Mouse (Mus musculus): Measurements from ENCODE around the gene Mtrr.
A peak's percentile ranks its signal among the peaks of the same experiment; 100 is the strongest.
"Not testable (repeated sequence)": the region's sequence is repeated elsewhere in the genome, so short reads cannot be mapped to it uniquely, and the experiment has no call there.

The Mtrr gene

DNA sequence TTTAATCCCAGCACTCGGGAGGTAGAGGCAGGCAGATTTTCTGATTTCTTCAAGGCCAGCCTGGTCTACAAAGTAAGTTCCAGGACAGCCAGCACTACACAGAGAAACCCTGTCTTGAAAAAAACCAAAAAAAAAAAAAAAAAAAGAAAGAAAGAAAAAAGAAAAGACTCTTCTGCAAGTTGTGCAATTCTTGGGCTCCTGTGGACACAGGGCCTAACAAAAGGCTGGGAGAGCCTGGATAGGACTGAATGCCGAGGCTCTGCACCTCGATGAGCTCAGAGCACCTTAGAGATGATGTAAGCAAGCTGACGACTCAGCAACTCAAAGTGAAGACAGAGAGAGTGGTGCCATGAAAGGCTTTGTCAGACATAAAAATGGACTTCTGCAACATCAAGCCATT lies 7.6 kb downstream of the Mtrr start:
- no peak overlapping the region for H3K4me3 ChIP-seq (replicated peaks; ENCODE audit: low read length)
- TF ChIP-seq POU5F1 (IDR thresholded peaks at IDR 0.05; ENCODE audit: borderline replicate concordance, low read length) (no peak), NANOG (IDR thresholded peaks at IDR 0.05; ENCODE audit: borderline replicate concordance, low read length) (no peak), CTCF (conservative IDR thresholded peaks at IDR 0.05; ENCODE audit: low read length) (no peak)
- H3K27me3 ChIP-seq (ENCODE audit: insufficient read depth, low read length), result no peaks in the 10 kb centered on the region
- no peaks in the 10 kb centered on the region for H3K9me3 ChIP-seq (ENCODE audit: low read length)
- peaks cover 82% of the 10 kb centered on the region for H3K36me3 ChIP-seq (ENCODE audit: insufficient read depth, low read length)
- peaks cover 51% of the 10 kb centered on the region for H3K4me1 ChIP-seq (replicated peaks; ENCODE audit: low read depth, low read length)

DNA sequence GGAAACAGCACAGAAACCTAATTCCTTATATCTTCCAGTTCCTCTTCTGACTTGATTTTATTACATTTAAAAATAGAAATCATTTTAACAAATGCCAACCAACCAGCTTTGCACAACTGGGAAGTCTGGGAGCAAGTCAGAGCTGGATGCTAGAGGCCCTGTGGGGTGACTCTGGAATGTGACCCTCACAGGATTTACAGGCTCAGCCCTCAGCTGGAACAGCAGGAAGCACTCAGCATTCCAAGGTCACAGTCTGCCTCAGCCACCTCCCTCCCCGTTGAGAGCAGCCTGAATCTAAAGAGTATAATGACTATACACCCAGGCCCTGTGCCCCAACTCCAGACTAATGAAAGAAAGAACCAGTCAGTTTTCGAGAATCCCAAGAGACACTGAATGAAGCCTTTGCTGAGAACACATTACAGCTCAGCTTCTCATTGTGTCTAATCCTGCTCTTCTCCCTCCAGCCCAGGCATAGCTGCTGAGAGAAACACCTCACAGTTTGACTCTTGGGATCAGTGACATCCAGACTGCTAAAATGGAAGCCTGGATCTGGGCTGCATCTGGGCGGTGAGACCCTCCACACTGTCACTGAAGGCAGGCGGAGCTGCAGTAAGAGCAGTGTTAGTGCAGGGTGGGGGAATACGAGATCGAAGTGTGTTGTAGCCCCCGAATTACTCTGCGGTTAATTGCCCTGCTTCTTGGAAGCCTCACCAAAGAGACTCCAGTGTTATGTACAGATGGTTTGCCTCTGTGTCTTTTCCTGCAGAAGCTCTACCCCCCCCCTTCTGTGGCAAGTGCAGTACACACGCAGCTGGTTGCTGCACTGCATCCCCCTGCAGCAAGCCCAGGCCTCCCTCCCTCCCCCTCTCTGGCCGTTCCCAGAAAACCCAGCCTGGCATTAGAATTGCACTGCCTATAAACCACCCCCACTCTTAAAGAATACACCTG lies 8.7 kb downstream of the Mtrr start:
- TF ChIP-seq POU5F1 (IDR thresholded peaks at IDR 0.05; ENCODE audit: borderline replicate concordance, low read length) (no peak), NANOG (IDR thresholded peaks at IDR 0.05; ENCODE audit: borderline replicate concordance, low read length) (peak; percentile 87)

GRCm38 (mm10) chr13:68572247-68572646 lies 9.7 kb downstream of the Mtrr start:
- Histone ChIP-seq H3K4me3 (replicated peaks; ENCODE audit: low read length) (no peak overlapping the region), H3K27me3 (ENCODE audit: insufficient read depth, low read length) (no peaks in the 10 kb centered on the region), H3K9me3 (ENCODE audit: low read length) (no peaks in the 10 kb centered on the region), H3K36me3 (ENCODE audit: insufficient read depth, low read length) (peaks cover 81% of the 10 kb centered on the region), H3K4me1 (replicated peaks; ENCODE audit: low read depth, low read length) (peaks cover 55% of the 10 kb centered on the region)
- no peak for TF ChIP-seq POU5F1 (IDR thresholded peaks at IDR 0.05; ENCODE audit: borderline replicate concordance, low read length)

More for the DNA sequence above, 8.7 kb downstream of the Mtrr start:
- Histone ChIP-seq H3K9me3 (ENCODE audit: low read length) (no peaks in the 10 kb centered on the region), H3K27me3 (ENCODE audit: insufficient read depth, low read length) (no peaks in the 10 kb centered on the region), H3K4me1 (replicated peaks; ENCODE audit: low read depth, low read length) (peaks cover 49% of the 10 kb centered on the region), H3K36me3 (ENCODE audit: insufficient read depth, low read length) (peaks cover 83% of the 10 kb centered on the region), H3K4me3 (replicated peaks; ENCODE audit: low read length) (peak overlapping the region; percentile 39)

DNA sequence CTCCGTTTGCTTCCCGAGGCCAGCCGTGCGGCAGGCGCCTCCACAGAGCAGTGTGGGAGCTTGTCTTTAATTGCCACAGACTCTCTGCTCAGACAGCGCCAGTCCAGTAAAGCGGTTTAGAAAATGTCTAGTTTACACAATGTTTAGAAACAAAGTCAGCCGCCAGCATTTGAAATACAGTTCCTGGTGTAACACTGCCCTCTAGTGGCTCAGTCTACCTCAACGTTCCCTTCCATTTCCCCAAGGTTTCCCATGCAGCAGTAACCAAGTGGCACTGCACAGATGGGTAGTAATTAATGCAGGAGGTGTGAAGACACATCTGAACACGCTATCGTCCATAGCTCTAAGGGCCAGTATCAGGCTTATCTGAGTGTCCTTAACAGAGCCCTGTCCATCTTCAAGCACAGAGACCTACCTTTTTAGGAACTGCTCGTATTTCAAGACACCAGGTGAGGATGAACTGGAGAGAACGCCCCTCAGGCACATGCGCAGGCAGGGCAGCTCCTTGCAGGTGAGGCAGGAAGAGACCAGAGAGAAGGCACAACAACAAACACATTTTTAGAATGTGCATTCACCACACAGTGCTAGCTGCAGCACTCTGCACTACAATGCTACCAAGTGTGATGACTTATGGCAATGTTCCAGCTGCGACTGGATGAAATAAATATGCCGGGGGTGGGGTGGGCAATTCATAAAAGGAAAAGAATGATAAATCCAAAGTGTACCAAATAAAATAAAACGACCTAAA lies 12.2 kb downstream of the Mtrr start:
- TF ChIP-seq POU5F1 (IDR thresholded peaks at IDR 0.05; ENCODE audit: borderline replicate concordance, low read length), result no peak
- TF ChIP-seq CTCF (conservative IDR thresholded peaks at IDR 0.05; ENCODE audit: low read length), result peak; percentile 83
- no peak for TF ChIP-seq NANOG (IDR thresholded peaks at IDR 0.05; ENCODE audit: borderline replicate concordance, low read length)
- no peaks in the 10 kb centered on the region for H3K9me3 ChIP-seq (ENCODE audit: low read length)
- peaks cover 81% of the 10 kb centered on the region for H3K36me3 ChIP-seq (ENCODE audit: insufficient read depth, low read length)
- H3K4me1 ChIP-seq (replicated peaks; ENCODE audit: low read depth, low read length), result peaks cover 49% of the 10 kb centered on the region
- H3K27me3 ChIP-seq (ENCODE audit: insufficient read depth, low read length), result no peaks in the 10 kb centered on the region
- H3K4me3 ChIP-seq (replicated peaks; ENCODE audit: low read length), result no peak overlapping the region

DNA sequence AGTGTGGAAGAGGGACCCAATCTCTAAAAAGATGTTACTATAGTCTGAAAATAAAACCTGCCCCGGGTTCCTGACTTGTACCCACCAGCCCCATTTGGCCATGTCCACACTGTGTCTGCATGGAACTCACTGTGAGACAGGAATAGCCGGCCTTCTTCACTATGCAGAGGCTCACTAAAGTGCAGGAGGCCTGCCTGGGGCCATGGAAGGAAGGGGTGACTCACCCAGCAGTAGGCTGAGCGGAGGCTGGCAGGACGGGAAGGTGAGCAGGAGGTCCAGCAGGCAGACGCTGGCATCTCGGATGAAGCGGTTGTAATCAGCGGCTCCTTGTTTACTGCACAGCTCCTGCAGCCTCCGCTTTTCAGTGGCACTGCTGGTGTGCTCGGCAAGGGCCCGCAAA lies 13.4 kb downstream of the Mtrr start:
- TF ChIP-seq NANOG (IDR thresholded peaks at IDR 0.05; ENCODE audit: borderline replicate concordance, low read length) (no peak), CTCF (conservative IDR thresholded peaks at IDR 0.05; ENCODE audit: low read length) (no peak), POU5F1 (IDR thresholded peaks at IDR 0.05; ENCODE audit: borderline replicate concordance, low read length) (no peak)
- peaks cover 38% of the 10 kb centered on the region for H3K4me1 ChIP-seq (replicated peaks; ENCODE audit: low read depth, low read length)
- H3K27me3 ChIP-seq (ENCODE audit: insufficient read depth, low read length), result no peaks in the 10 kb centered on the region
- H3K4me3 ChIP-seq (replicated peaks; ENCODE audit: low read length), result peak overlapping the region; percentile 41; the same call in 1 of the 2 replicates
- H3K9me3 ChIP-seq (ENCODE audit: low read length), result no peaks in the 10 kb centered on the region
- H3K36me3 ChIP-seq (ENCODE audit: insufficient read depth, low read length), result peaks cover 89% of the 10 kb centered on the region

DNA sequence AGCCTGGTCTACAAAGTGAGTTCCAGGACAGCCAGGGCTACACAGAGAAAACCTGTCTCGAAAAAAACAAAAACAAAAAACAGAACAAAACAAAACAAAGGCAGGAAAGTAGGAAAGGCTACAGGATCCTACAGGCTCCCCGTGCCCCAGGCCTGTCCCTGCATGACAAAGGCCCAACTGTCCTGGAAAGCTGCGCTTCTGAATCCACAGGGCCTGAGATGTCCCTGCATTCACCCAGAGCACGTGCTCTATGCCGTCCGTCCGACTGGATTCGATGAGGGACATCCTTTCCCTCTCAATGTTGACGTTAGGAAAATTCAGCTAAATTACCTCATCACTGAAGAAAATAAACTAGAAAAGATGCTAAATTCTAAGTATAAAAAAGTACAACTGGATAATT lies 13.8 kb downstream of the Mtrr start:
- Histone ChIP-seq H3K27me3 (ENCODE audit: insufficient read depth, low read length) (no peaks in the 10 kb centered on the region), H3K36me3 (ENCODE audit: insufficient read depth, low read length) (peaks cover 93% of the 10 kb centered on the region), H3K9me3 (ENCODE audit: low read length) (no peaks in the 10 kb centered on the region), H3K4me1 (replicated peaks; ENCODE audit: low read depth, low read length) (peaks cover 33% of the 10 kb centered on the region), H3K4me3 (replicated peaks; ENCODE audit: low read length) (0 out of 2 replicates have a peak overlapping the region, but pooled peaks have one; percentile 41)
- TF ChIP-seq NANOG (IDR thresholded peaks at IDR 0.05; ENCODE audit: borderline replicate concordance, low read length), result no peak
- TF ChIP-seq POU5F1 (IDR thresholded peaks at IDR 0.05; ENCODE audit: borderline replicate concordance, low read length), result peak; percentile 80; the same call in 1 of the 2 replicates

DNA sequence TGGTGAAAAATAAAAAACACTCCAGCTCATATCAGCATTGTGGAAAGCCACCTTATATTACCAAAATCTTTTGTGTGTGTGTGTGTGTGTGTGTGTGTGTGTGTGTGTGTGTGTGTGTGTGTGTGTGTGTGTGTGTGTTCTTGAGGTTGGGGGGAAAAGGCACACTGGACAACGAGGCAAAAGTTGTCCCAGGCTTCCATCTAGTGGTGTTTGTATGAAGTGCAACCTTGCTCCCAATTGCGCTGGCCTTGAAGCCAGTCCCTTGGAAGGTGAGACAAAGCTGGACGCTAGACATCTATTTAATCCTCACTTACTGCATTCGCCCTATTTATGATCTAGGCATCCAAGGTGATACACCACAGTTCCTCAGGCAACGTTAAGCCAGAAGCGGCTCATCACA lies 28.6 kb downstream of the Mtrr start:
- not testable (repeated sequence) for H3K36me3 ChIP-seq (ENCODE audit: insufficient read depth, low read length); H3K27me3 ChIP-seq (ENCODE audit: insufficient read depth, low read length); H3K4me3 ChIP-seq (replicated peaks; ENCODE audit: low read length); H3K9me3 ChIP-seq (ENCODE audit: low read length); H3K4me1 ChIP-seq (replicated peaks; ENCODE audit: low read depth, low read length)

Data from E14TG2a.4 (cell line).